Mouse (Mus musculus) cortical plate, adult 2 months (tissue): ENCODE data around the gene Fancc. TPM values are rescaled to one million over a fixed set of nuclear protein-coding genes. Genes with fewer than 3 reads are reported as not detected.
A peak's percentile ranks its signal among the peaks of the same experiment; 100 is the strongest.

Experiments used
- H3K27ac ChIP-seq: fragments of 200-500 bp; 2 replicates; pipeline ENCODE4 v1.5.1; 2012; ENCODE audit warnings: low read length, control low read depth, inconsistent platforms; ENCODE audit not compliant: insufficient read depth
- H3K4me1 ChIP-seq: fragments of 200-500 bp; 2 replicates; pipeline ENCODE4 v1.6.1; 2011; ENCODE audit warnings: low read length; ENCODE audit not compliant: control insufficient read depth, insufficient read depth
- H3K4me3 ChIP-seq: fragments of 200-500 bp; 2 replicates; pipeline ENCODE4 v1.5.1; 2011; ENCODE audit warnings: mild to moderate bottlenecking, low read length, control low read depth; ENCODE audit not compliant: insufficient read depth
- CTCF ChIP-seq: fragments of 200-500 bp; IDR thresholded peaks from 2 replicates; pipeline ENCODE4 v1.5.1; 2011; ENCODE audit warnings: mild to moderate bottlenecking, control low read depth, low read length; ENCODE audit not compliant: insufficient read depth; ENCODE audit errors: extremely low read depth
- POLR2A ChIP-seq: fragments of 200-500 bp; IDR thresholded peaks from 2 replicates; pipeline ENCODE4 v1.6.1; 2011; ENCODE audit warnings: mild to moderate bottlenecking, low read length, control low read depth; ENCODE audit not compliant: insufficient read depth; ENCODE audit errors: extremely low read depth
- polyA plus RNA-seq: library from polyadenylated mRNA; depleted of rRNA; stranded (reverse); fragments of >200 nt; gene quantifications from 2 replicates; pipeline ENCODE4 v1.2.3, GENCODE M21; 2012

Gene Fancc
- polyA plus RNA-seq, 1 experiment, result 12.3 TPM

- H3K27ac ChIP-seq, result no peak overlapping the region
- H3K4me3 ChIP-seq, result no peak overlapping the region
- H3K4me1 ChIP-seq, result no peaks in the 10 kb centered on the region; the same call in 1 of the 2 replicates
- TF ChIP-seq POLR2A (no peak), CTCF (no peak)
Measured at GRCm38 (mm10) chr13:63289687-63290086, 207.4 kb downstream of the Fancc start.

GRCm38 (mm10) chr13:63289152-63289551 is 207.9 kb downstream of the Fancc start:
- Histone ChIP-seq H3K4me1 (no peaks in the 10 kb centered on the region; the same call in 1 of the 2 replicates), H3K4me3 (no peak overlapping the region), H3K27ac (no peak overlapping the region)
- TF ChIP-seq POLR2A (no peak), CTCF (no peak)

GRCm38 (mm10) chr13:63286483-63287102 is 210.5 kb downstream of the Fancc start:
- Histone ChIP-seq H3K4me1 (no peaks in the 10 kb centered on the region; the same call in 1 of the 2 replicates), H3K27ac (no peak overlapping the region), H3K4me3 (no peak overlapping the region)
- TF ChIP-seq POLR2A (no peak), CTCF (no peak)

GRCm38 (mm10) chr13:63284748-63285147 is 212.3 kb downstream of the Fancc start:
- H3K4me3 ChIP-seq, result no peak overlapping the region
- no peak overlapping the region for H3K27ac ChIP-seq
- no peaks in the 10 kb centered on the region; the same call in 1 of the 2 replicates for H3K4me1 ChIP-seq
- no peak for TF ChIP-seq POLR2A
- no peak for TF ChIP-seq CTCF

GRCm38 (mm10) chr13:63283236-63283635 is 213.8 kb downstream of the Fancc start:
- no peak overlapping the region for H3K4me3 ChIP-seq
- peaks cover 5% of the 10 kb centered on the region for H3K4me1 ChIP-seq
- H3K27ac ChIP-seq, result no peak overlapping the region
- no peak for TF ChIP-seq POLR2A
- TF ChIP-seq CTCF, result no peak

- TF ChIP-seq CTCF (no peak), POLR2A (no peak)
- Histone ChIP-seq H3K27ac (no peak overlapping the region), H3K4me1 (peaks cover 10% of the 10 kb centered on the region), H3K4me3 (no peak overlapping the region)
Measured at GRCm38 (mm10) chr13:63281206-63281605, 215.9 kb downstream of the Fancc start.

GRCm38 (mm10) chr13:63280344-63280743 is 216.7 kb downstream of the Fancc start:
- TF ChIP-seq CTCF, result no peak
- TF ChIP-seq POLR2A, result no peak
- no peak overlapping the region for H3K27ac ChIP-seq
- no peak overlapping the region for H3K4me3 ChIP-seq
- peaks cover 10% of the 10 kb centered on the region for H3K4me1 ChIP-seq

GRCm38 (mm10) chr13:63279807-63280206 is 217.3 kb downstream of the Fancc start:
- Histone ChIP-seq H3K4me1 (peaks cover 10% of the 10 kb centered on the region), H3K27ac (no peak overlapping the region), H3K4me3 (no peak overlapping the region)
- TF ChIP-seq CTCF, result no peak
- no peak for TF ChIP-seq POLR2A

- peaks cover 10% of the 10 kb centered on the region for H3K4me1 ChIP-seq
- peak overlapping the region; percentile 80; the same call in 1 of the 2 replicates for H3K27ac ChIP-seq
- H3K4me3 ChIP-seq, result no peak overlapping the region
- no peak for TF ChIP-seq POLR2A
- no peak for TF ChIP-seq CTCF
Measured at GRCm38 (mm10) chr13:63278796-63279475, 218.1 kb downstream of the Fancc start.

GRCm38 (mm10) chr13:63278141-63278631 is 218.9 kb downstream of the Fancc start:
- H3K27ac ChIP-seq, result no peak overlapping the region; the same call in 1 of the 2 replicates
- no peak for TF ChIP-seq POLR2A
- no peak for TF ChIP-seq CTCF
- peaks cover 12% of the 10 kb centered on the region for H3K4me1 ChIP-seq
- no peak overlapping the region for H3K4me3 ChIP-seq
